Mouse (Mus musculus): ENCODE data around the gene Cyb5r1. TPM values are rescaled to one million over a fixed set of nuclear protein-coding genes. Genes with fewer than 3 reads are reported as not detected.

The Cyb5r1 gene
- total and polyA plus RNA-seq, 3 experiments = 17.5 to 43.6 (median 38.1) TPM

GRCm38 (mm10) chr1:134381795-134382625, 23.3 kb upstream of the Cyb5r1 start:
- no peak for DNase-seq (ENCODE audit: extremely low read depth)
- Histone ChIP-seq H3K27me3 (replicated peaks) (peaks cover 41% of the 10 kb centered on the region), H3K4me3 (replicated peaks in 1 of 3; ENCODE audit: low read depth in 2 of 3, low read length in 2 of 3, poor library complexity in 1 of 3) (no peak overlapping the region), H3K79me2 (replicated peaks; ENCODE audit: control insufficient read depth, extremely low read depth, insufficient read depth, poor library complexity, severe bottlenecking) (no peaks in the 10 kb centered on the region), H3K4me1 (ENCODE audit: control insufficient read depth in 1 of 2, insufficient read depth in 2 of 2) (no peaks in the 10 kb centered on the region), H3K27ac (ENCODE audit: insufficient read depth, low read depth) (no peak overlapping the region), H3K4me2 (ENCODE audit: insufficient read depth, low read depth, poor library complexity, severe bottlenecking) (no peak overlapping the region), H3K9me3 (replicated peaks; ENCODE audit: low read length) (peaks cover 7% of the 10 kb centered on the region), H3K9ac (ENCODE audit: insufficient read depth, low read depth) (no peak overlapping the region), H3K36me3 (replicated peaks in 1 of 2; ENCODE audit: control insufficient read depth in 1 of 2, insufficient read depth in 1 of 2, low read length in 1 of 2) (no peaks in the 10 kb centered on the region)
- TF ChIP-seq ZNF384 (IDR thresholded peaks at IDR 0.05; ENCODE audit: low read depth, low read length) (no peak), RCOR1 (conservative IDR thresholded peaks at IDR 0.05; ENCODE audit: low read depth, low read length) (no peak), CHD1 (IDR thresholded peaks at IDR 0.05; ENCODE audit: low read depth, low read length) (no peak), IRF4 (IDR thresholded peaks at IDR 0.05; ENCODE audit: low read depth, low read length) (no peak), EP300 (IDR thresholded peaks at IDR 0.05; ENCODE audit: low read length) (no peak), JUN (IDR thresholded peaks at IDR 0.05; ENCODE audit: insufficient read depth, low read depth, low read length) (no peak), MYC (IDR thresholded peaks at IDR 0.05; ENCODE audit: low read depth, low read length) (no peak), GABPA (IDR thresholded peaks at IDR 0.05; ENCODE audit: insufficient replicate concordance, low read depth, low read length) (no peak)
- dilution Hi-C loops (cut with MboI; ENCODE audit: extremely low pct_ligation_motif_present, extremely low pct_unique_long_range_greater_than_20kb, low sequenced_read_pairs) (no loop called here), in situ Hi-C loops (cut with MboI; ENCODE audit: low pct_ligation_motif_present, low pct_unique_long_range_greater_than_20kb, low sequenced_read_pairs) (no loop called here)

DNA sequence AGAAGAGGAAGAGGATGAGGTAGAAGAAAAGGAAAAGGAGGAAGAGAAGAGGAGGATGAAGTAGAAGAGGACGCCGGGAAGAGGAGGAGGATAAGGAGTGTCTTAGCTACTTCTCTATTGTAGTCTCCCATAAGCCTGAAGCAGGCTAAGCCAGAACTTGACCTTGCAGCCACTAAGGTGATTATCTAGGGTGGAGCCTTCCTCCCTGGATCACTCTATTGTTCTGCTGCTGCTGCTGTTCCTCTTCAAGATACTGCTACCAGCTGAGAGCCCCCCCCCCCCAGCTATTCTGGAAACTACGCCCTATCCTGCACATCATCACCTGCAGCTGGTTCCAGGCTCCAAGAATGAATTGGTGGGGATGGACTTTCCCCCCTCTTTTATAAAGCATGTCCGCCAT, 20.8 kb upstream of the Cyb5r1 start:
- Histone ChIP-seq H3K9me3 (replicated peaks; ENCODE audit: low read length) (peaks cover 7% of the 10 kb centered on the region), H3K4me2 (ENCODE audit: insufficient read depth, low read depth, poor library complexity, severe bottlenecking) (no peak overlapping the region), H3K4me1 (ENCODE audit: control insufficient read depth in 1 of 2, insufficient read depth in 2 of 2) (0 out of 4 replicates have a peak, but pooled peaks cover 0 to 2% of the 10 kb centered on the region in 2 experiments), H3K27ac (ENCODE audit: insufficient read depth, low read depth) (no peak overlapping the region), H3K9ac (ENCODE audit: insufficient read depth, low read depth) (no peak overlapping the region), H3K27me3 (replicated peaks) (peaks cover 48% of the 10 kb centered on the region), H3K79me2 (replicated peaks; ENCODE audit: control insufficient read depth, extremely low read depth, insufficient read depth, poor library complexity, severe bottlenecking) (no peaks in the 10 kb centered on the region), H3K4me3 (replicated peaks in 1 of 3; ENCODE audit: low read depth in 2 of 3, low read length in 2 of 3, poor library complexity in 1 of 3) (no peak overlapping the region), H3K36me3 (replicated peaks in 1 of 2; ENCODE audit: control insufficient read depth in 1 of 2, insufficient read depth in 1 of 2, low read length in 1 of 2) (no peaks in the 10 kb centered on the region)
- TF ChIP-seq GABPA (IDR thresholded peaks at IDR 0.05; ENCODE audit: insufficient replicate concordance, low read depth, low read length) = no peak
- TF ChIP-seq CHD1 (IDR thresholded peaks at IDR 0.05; ENCODE audit: low read depth, low read length) = no peak
- no peak for TF ChIP-seq RAD21 (IDR thresholded peaks at IDR 0.05; ENCODE audit: low read depth, low read length)
- no peak for TF ChIP-seq ETS1 (conservative IDR thresholded peaks at IDR 0.05; ENCODE audit: low read depth, low read length)
- no peak for TF ChIP-seq SMC3 (IDR thresholded peaks at IDR 0.05; ENCODE audit: low read depth, low read length)
- TF ChIP-seq NRF1 (IDR thresholded peaks at IDR 0.05; ENCODE audit: low read depth, low read length) = no peak
- no peak for TF ChIP-seq USF1 (IDR thresholded peaks at IDR 0.05; ENCODE audit: low read depth, low read length)
- TF ChIP-seq EP300 (IDR thresholded peaks at IDR 0.05; ENCODE audit: low read length) = no peak
- TF ChIP-seq HCFC1 (IDR thresholded peaks at IDR 0.05; ENCODE audit: low read depth, low read length) = no peak
- no peak for TF ChIP-seq MEF2A (IDR thresholded peaks at IDR 0.05; ENCODE audit: borderline replicate concordance, low read depth, low read length)
- TF ChIP-seq MXI1 (IDR thresholded peaks at IDR 0.05; ENCODE audit: low read depth, low read length) = no peak
- TF ChIP-seq CHD2 (IDR thresholded peaks at IDR 0.05; ENCODE audit: low read length) = no peak
- TF ChIP-seq IRF4 (IDR thresholded peaks at IDR 0.05; ENCODE audit: low read depth, low read length) = no peak
- dilution Hi-C loops (cut with MboI; ENCODE audit: extremely low pct_ligation_motif_present, extremely low pct_unique_long_range_greater_than_20kb, low sequenced_read_pairs) (no loop called here), in situ Hi-C loops (cut with MboI; ENCODE audit: low pct_ligation_motif_present, low pct_unique_long_range_greater_than_20kb, low sequenced_read_pairs) (no loop called here)
- no peak for DNase-seq (ENCODE audit: extremely low read depth)
